Mouse (Mus musculus): ENCODE measurements around the gene Cfap299. TPM values are rescaled to one million over a fixed set of nuclear protein-coding genes. Genes with fewer than 3 reads are reported as not detected.
"Not testable (repeated sequence)": the region's sequence is repeated elsewhere in the genome, so short reads cannot be mapped to it uniquely, and the experiment has no call there.

The Cfap299 gene
- polyA plus RNA-seq, 3 experiments from 2014 or later, result not detected

DNA sequence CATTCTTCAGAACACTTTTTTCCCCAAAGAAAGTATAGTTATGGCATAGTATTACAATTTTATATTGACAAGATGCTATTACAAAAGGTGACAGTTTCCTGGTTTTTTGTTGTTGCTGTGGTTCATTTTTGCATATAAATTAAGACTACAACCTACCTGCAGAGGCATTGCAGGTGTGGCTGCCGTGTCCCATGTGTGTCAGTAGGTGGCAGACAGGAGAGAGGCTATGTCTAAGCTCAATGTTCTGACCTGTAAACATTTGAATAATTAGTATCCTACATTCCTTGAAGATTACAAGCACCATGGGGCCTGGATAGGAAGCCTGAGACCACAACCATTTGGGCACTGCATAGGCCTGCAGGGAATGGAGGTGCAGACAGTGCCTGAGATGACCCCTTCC, 212.2 kb downstream of the Cfap299 start:
- ATAC-seq, result no peak

DNA sequence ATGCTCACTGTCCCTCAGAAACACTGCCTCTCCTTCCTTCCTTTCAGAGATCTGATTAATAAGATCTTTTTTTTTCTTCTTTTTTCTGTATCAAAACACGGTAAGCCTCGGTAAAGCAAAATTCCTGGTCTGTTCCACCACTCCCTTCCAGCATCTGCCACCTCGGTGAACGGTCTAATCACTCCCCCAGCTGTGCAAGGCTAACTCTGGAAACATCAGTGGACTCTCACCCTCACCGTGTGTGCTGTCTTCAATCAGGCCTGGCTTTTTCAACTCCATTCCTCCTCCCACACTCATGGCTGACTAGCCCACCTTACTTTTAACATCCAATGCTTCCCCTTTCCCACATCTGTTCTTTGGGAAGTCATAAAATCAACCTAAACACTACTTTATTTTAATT, 221.2 kb downstream of the Cfap299 start:
- ATAC-seq, result no peak

DNA sequence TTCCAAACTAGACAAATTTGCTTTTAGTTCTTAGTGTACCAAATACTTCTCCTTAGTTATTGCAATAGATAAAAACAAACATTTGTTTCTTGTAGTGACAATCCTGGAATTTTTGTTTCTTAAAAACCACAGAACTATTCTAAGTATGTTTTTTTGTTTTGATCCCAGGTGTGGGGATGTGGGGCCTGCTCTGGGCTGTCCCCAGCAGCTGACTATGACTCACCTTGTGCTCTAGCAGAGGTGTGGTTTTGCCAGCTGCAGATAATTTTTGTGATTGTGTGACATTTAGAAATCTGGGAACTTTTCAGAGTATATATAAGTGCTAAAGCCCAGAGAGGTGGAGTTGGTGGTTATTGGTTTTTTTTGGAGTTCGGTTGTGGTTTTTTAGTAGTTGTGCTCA, 221.8 kb downstream of the Cfap299 start:
- no peak for ATAC-seq

DNA sequence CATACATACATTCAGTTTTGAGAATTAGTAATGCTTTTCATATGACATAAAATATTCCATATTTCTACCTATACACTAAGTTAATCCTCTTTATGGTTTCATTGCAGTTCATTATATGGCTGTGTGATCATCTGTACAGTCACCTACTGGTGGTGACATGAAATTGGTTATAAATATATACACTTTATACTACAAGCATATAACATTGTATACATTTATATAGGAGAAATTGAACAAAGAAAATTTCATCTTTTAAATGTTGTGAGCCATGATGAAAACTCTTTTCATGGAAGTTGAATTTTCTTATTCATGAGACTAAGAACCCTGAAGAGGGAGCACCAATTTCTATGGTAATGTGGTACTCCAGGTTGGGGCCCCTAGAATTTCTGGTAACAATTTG, 223.3 kb downstream of the Cfap299 start, which contains the start of gene Gm11111:
Gene Gm11111 (plus strand): TSS at position 301 of the 400 bp plus-strand sequence.
- ATAC-seq, result no peak

DNA sequence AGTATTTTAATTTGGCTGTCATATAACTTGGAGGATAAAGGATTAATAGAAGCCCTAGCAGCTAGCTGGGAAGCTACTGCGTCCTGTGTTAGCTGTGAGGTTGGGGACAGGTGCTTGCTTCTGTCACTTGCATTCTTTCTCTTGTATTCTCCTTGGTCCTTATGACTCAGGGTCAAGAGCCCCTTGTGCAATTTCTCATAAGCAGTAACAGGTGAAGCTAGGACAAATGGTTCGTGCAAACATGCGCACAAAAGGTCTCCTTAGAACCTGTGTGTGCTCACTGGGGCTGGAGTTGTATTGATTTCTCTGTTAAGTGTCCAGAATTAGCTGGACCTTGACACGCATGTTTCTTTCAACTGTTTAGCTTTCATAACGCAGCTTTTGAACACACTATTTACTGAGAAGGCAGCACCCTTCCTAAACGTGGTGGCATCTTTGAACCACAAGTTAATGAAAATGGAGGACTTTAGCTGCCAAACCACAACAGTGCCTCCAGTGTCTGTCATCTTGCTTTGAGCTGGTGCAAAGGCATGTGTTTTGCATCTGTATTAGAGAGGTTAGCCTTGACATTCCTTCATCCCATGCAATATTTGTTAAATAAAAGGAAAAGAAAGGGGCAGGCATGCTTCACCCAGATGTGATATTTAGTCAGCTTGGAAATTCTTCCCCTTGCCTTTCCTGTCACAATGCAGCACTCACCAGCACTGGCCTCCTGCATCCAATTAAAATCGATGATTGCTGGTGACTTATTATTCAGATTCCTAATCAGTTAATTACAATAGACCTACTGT, 223.9 kb downstream of the Cfap299 start:
- ATAC-seq, result no peak

DNA sequence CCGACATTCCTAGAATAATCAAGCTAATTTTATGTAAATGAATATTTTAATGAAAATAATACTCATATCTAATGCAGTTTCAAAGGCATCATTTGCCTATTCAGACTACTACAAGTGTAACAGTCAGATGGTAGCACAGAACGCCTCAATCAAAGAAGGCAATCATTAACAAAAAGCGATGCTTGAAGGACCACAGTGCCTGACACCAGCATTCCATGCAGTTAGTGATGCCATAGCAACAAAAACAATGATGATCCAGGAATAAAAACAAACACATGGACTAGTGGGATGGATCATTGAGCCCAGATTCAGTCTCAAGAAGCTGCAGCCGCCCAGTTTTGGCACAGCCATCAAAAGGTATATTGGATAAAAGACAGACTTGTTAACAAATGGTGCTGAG, 232.2 kb downstream of the Cfap299 start:
- ATAC-seq, result no peak

DNA sequence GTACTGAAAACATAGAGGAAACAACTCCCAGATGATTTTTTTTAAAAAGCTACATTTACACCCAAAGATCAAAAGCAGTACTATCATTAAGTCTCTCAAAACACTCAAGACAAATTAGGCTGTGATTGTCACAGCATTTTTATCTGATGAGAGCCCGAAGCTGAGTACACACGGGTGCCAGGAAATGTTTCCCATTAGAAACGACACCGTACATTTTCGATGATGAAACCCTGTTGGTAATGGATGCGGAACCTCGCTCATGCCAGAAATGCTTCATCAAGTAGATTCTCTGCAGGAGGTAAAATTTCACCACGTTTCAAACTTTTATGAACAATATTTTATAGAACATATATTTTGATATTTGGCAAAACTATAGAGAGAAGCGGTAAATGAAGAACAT, 233.7 kb downstream of the Cfap299 start:
- no peak for ATAC-seq

DNA sequence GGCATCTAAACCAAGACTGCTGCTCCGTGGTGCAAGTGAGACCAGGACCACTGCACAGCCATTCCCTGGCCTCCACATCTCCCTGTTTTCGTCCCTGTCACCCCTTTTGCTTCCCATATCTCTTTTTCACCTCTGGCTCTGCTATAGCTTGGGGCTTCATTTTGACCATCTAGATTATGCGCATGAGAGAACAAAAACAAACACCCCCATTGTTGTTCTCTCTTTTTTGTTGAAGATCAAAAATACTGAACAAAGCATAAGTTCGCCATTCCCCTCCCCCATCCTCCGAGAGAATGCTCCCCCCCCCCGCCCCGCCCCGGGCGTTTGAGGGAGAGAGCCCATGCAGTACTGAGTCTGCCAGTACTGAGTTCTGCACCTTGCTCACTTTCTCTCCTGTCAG, 234.7 kb downstream of the Cfap299 start:
- no peak for ATAC-seq

DNA sequence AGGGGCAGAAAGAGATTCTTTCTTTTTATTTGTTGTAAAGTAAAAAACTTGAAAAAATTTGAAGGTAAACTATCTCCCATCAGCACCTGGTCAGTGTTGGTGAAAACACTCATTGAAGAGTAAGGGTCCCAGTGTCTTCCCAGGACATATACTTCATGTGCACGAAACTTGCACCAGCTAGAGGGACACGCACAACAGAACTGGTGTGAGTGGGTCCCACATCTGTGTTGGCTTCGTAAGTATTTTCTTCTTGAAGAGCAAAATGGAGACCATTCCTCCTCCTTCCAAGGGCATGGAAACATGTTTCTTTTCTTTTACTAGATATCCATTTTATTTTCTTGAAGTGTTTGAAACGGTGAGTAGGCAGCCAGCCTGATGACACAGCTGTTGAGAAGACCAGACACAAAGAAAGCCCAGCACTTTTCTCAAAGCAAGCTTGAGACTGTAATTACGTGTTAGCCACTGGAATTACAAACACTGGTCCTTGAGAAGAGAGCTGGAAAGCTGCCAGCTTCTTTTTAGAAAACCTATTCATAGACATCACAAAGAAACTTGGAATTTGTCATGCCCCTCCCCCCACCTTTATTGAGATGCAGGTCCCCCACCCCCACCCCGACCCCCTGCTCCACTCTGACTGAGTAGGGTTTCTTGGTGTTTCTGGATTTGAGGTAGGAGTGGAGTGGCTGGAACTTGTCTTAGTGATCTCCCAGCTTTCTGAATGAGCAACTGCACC, 237.5 kb downstream of the Cfap299 start:
- no peak for ATAC-seq

DNA sequence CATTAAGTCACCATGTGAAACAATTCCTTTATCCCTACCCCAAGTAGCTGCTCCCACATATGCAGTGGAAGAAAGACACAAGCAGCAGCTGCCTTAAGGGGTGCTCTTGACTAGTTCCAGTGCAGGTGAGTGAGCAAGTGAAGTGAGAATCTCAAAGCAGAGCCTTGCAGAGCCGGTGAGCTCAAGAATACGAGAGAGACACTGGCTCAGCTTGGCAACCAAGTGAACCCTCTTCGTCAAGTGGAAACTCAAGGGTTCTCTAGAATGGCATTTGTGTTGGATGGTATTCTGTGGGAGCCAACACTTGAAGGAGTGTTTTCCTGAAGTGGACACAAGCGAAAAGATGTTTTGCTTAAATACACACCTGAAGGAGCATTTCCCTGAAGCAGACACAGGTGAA, 239.4 kb downstream of the Cfap299 start:
- ATAC-seq, result no peak

DNA sequence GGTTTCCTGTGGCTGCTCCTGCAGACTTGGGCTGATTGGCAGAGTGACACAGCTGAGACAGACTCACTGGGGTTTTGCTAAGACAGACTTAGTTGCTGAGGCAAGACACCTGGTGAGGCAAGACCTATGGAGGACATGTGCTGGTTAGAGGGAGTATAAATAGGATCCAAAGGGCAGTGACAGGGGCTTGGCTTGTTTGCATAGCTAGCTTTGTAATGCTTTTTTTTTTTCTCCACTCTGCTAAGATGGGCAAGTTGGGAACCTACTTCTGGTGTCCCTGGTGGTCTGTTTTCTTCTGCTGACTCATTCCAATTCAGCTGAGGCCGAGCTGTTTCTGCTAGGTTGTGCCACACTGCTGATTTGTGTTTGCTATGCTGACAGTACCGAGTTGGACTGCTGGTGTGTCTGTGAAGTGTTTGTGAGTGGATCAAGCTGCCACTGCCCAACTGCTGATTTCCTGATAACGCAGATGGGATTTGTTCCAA, 240.0 kb downstream of the Cfap299 start:
- no peak for ATAC-seq

DNA sequence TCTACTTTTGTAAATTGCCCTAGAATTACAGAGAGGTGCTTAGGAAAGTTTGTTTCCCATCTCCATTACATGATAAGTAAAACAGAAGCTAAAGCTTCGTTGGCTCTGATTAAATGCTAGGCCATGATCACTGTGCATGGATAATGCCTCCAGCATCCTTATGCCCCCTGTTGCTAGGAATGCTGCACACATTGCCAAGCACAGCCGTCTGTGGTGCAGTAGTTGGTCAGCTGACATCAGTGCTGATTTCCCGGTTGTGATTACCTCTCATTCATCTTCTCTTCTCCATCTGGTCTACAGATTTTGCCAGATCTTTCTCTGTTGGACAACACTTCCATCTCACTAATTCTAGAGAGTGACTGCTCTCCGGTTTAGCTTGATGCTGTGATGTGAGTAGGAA, 243.3 kb downstream of the Cfap299 start:
- no peak for ATAC-seq

DNA sequence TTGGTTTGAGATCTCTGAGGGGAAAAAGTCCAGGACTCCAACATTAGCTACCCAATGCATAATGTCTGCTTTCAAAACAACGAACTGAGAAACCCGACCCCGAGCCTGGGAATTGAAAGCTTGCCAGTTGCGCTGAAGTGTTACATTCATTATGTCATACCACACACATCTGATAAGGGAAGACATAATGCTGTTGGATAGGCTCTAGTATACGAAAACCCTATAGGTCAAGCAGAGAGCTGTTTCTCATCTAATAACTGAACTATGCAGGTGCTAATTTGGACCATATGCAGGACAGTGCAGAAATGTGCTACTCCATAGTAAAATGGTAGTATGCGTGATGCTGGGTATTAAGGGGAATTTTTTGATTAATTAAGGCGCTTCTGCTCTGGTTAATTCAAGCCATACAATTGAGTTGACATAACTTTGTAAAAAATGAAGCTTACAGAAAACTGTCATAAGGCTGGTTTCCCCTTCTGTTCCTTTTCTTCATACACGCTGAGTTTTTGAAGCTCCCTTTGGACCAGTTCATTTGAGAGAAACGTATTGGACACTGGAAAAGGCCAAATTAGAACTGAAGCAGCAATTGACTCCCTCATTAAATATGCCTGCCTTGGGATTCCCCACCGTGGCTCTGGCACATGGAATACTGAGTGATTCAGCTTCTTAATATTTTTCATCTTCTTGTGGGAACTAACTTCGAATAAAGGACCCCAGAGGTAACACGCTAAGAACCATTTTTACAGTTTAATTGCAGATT, 245.8 kb downstream of the Cfap299 start:
- ATAC-seq, result no peak

DNA sequence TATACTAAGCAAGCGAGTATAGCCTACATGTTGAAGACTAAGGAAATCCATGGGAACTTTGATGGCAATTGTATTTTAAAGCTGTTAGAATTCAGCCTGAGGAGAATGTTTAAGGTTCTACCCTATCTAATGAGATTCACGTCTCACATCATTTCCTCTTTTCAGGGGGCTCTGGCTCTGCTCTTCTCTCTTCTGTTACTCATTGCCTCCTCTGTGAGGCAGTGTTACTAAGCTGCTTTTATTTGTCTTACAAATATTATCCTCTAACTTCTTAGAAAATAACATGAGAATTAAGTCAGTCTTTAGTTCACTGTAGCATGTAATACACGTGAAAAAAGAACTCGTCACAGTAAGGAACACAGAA, 246.3 kb downstream of the Cfap299 start:
- ATAC-seq, result no peak

DNA sequence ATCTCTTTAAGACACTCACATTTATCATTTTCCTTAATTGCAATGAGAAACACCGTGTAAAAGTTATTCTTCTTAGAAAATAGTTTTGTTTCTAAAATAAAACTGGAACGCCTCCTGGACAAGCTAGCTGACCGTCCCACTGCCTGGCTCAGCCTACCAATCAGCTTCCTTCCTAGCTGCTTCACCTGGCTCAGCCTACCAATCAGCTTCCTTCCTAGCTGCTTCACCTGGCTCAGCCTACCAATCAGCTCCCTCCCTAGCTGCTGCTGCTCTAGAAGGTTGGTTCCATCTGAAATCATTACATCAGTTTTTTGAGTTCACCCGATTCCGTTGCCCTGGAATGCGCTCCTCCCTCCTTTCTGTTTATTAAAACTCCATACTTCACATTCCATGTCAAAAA, 247.4 kb downstream of the Cfap299 start:
- not testable (repeated sequence) for ATAC-seq

DNA sequence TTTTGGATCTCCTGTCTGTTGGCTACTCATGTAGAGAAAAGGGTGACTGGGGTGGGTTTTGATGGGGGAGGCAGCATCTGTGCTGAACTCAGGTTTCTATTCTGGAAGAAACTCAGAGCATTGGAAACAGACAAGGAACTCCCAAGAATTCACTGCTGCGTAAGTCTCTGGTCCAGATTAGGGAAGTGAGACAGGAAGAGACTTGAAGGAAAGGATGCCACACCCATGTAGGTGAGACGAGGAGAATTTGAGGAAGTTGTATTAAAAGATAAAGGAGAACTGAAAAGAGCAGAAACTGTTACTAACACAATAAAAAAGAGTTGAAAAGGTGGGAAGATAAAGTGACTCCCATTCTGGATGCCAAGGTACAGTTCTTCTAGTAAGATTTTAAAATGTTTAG, 249.3 kb downstream of the Cfap299 start:
- ATAC-seq, result no peak

DNA sequence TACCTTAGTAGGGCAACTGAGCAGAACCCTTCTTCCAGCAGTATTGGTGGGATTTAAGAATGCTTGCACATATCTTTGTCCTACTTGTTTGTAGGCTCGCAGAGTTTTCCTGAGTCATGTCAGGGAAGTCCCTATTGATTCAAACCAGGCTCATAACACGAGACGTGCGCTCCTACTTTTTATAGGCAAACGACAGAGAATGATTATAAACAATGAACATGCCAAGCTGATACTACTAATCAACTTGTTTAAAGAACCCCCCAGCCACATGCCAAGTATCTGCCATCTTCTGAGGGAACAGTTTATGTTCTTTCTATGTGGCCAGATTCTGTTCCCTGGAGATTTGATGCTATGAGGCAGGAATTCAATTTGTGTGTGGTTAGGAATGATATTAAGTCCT, 251.7 kb downstream of the Cfap299 start:
- no peak for ATAC-seq

DNA sequence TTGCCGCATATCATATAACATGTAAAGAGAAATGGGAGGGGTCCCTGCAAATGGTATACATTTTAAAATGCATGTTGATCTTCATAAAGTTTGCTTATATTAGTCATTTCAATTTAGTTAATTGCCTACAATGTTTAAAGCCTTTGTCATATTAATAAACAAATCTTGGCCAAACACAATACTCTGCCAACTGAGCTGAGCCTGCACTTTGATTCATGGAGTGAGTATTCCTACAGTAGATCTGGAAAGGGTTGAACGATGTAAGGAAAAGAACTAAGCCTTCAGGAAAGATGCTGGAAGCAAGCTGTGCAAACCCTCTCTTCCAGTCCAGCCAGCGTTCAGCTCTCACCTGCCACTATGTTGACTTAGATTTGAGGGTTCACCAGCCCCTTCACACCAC, 252.9 kb downstream of the Cfap299 start:
- no peak for ATAC-seq

DNA sequence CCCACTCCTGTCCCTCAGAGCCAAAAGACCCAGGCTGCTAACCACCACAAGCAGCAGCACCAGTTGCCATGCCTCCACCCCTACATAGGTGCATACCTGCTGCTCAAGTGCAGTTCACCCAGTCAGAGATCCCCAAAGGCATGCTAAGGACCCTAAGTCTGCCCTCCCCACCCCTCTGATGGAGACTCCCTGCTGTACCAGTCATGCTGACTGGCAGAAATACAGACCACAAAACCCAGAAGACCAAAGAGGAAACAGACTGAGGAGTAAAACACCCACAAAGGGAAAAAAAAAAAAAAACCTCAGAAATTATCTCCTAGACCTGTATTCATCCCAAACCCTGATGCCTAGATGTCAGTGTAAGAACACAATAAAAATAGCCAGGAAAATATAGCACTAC, 256.8 kb downstream of the Cfap299 start:
- no peak for ATAC-seq

DNA sequence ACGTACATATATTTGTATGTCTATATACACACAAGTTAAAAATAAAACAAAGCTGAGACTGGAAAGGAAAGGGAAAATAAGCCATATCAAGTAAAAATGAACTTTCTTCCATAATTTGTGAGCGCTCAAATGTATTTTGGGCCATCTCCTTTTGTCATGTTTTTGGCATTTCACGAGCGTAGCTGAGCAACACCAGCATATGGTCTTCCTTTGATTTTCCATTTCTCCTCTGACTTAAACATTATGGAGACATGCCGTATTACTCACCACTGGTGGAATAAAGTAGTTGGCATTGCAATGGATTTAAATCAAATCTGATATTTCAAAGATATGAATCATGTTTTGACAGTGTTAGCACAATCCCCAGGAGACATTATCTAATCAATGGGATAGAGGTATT, 284.4 kb downstream of the Cfap299 start:
- no peak for ATAC-seq

DNA sequence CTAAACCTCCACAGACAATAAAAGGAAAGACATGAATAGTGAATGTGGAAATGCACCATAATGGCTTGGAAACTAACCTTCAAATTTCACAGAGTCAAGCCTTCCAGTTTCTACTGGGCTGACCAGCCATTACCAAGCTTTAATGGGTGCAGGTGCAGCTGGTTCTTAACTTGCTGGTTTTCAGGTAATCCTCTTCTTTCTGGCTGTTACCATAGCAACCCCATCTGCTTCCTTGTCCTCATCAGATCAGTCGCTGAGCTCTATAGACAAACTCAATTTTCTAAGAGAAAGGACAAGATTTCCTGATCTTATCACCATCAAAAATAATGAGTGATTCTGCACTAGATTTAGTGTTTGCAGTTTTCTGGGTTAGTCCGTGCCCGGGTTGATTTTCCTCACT, 287.8 kb downstream of the Cfap299 start:
- no peak for ATAC-seq

DNA sequence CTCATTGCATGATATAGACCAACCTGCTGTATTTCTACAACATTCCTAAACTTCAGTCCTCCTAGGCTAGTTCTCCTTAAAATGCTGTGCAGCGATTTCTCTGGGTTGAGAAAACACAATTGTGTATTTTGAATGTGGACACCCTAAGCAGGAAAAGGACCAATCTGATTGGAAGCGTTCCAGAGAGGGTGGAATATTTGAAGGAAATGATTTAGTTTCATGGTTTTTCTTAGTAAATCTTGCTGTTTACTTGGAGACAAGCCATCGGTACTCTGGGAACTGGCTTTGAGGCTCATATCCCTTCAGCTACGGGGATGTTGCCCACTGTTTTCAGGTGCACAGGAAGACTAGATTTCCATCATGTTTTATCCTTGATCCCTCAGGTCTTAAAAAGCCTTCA, 288.3 kb downstream of the Cfap299 start:
- ATAC-seq, result no peak

DNA sequence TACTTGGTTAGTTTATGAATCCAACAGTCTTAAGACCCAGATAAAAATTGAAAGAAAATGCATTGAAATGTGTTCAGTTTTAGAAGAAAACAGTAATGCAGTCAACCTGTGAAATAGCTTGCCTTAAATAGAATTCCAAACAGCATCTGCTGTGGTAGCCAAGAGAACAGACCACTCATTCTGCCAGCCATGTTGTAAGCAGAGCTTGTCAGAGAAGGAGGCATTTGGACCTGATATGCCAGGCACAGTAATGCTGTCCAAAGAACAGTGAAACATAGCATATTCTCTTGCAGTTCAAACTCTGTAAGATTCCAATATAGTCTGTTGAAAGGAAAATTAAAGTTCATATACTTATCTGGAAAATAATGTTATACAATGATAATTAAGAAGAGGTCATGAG, 321.2 kb downstream of the Cfap299 start:
- ATAC-seq, result no peak
